Mouse (Mus musculus) megakaryocyte, embryonic 14.5 days (primary cell): ENCODE measurements around the gene Fam227b.

Experiments
- FLI1 ChIP-seq: IDR thresholded peaks from 2 replicates; pipeline ENCODE4 v1.6.1; 2012; ENCODE audit warnings: low read length, inconsistent platforms, mixed read lengths
- GATA1 ChIP-seq: IDR thresholded peaks from 3 replicates; pipeline ENCODE4 v1.6.1; 2012; ENCODE audit warnings: mixed read lengths, low read length, inconsistent platforms, borderline replicate concordance

DNA sequence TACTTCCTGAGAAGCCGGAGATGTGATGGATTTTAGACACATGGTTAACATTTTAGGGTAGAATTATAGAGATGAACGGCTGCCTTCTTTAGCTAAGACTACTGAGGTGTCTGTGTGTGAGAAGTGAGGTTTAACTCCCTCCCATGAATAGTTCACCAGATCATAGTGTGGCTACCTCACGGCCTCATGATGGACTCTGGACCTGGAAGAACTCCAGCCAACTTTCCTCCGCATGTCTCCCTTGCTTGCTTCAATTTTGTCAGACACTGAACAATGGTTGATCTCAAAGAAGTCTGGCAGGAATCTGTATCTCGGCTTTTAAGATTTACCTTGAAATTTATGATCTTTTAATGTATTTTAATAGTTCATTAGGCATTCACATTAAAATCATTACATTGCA, 106.2 kb downstream of the Fam227b start:
- no peak for TF ChIP-seq GATA1
- no peak for TF ChIP-seq FLI1
